Mouse (Mus musculus): ENCODE measurements at regions not wholly inside any gene's neighbourhood (a gene's known extent, or its start where the extent isn't known, plus 50 kb on each side); places are given as distances from the start of the nearest gene placed in this dataset.

DNA sequence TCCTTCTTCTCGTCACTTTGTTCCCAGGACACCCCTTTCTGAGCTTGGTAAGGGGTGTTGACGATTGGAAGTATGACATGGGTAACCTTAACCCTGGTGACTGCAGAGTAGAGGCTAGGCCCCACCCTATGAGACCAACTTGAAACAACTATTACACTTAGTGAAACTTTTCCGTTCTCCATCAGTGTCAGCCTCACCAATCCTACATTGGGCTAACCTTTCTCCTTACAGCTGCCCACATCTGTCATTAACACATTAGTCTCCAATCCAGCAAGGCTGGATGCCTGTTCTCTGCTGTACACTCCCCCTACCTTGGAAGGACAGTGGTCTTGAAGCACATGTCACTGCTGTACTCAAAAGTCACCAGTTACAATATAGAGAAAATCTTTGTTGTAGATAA is 186.9 kb downstream of the Thbs2 start:
- intact Hi-C loops (cut with DNase I) = no loop called here
- no peak for DNase-seq (ENCODE audit: low spot score in 2 of 2)

DNA sequence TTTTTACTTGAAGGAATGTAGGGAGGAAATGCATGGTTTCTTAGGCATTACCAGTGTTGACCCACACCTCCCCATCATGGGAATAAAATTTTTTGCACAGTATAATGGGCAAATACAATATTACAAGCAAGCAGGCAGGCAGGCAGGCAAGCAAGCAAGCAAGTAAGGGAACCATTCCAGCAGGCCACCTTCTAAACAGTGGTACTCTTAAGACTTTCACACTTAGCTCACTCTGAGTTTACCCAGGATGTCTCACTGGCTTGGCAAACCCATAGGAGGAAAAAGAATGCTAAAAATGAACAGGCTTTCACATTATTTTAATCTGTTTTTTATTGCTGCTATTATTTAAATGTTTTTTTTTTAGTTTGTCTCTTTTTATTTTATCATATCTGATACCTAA is 187.9 kb downstream of the Thbs2 start:
- intact Hi-C loops (cut with DNase I) = no loop called here

DNA sequence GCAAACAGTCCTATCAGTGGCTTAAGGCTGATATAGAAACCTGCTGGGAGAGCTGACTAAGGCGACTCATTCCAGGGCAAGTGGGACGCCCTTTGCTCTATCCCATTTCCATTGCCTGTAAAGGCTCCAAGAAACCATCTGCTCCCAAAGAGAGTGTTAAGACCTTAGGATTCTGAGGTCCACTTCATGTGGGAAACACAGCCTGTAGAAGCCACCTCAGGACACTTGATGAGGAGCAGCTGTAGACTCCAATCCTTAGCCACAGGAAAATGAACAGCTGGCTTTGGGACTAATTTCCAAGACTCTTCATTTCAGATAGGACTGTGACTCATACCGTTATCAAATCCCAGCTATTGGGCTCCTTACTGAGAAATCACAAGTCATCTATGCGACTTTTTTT is 188.6 kb downstream of the Thbs2 start:
- no peak for DNase-seq (ENCODE audit: low spot score in 2 of 2)
- intact Hi-C loops (cut with DNase I) = no loop called here

More for the DNA sequence above, 187.9 kb downstream of the Thbs2 start:
- DNase-seq (ENCODE audit: low spot score in 2 of 2) = peak in 1 of 2 experiments; percentile 54

DNA sequence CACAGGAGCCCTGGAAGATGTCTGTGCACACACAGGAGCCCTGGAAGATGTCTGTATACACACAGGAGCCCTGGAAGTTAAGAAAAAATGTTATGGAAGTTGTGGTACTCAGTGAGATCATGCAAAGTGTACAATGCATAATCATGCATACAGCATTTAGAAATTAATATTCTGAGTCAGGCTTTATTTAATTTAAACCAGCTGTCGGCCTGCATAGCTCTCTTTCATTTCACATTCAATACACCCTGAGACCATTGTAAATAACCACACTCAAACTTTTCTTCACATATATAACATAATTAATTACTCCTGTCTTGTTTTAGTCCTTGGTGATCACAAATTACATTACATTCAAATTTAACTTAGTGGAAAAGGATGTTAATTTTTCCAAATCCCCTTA is 190.4 kb downstream of the Thbs2 start:
- DNase-seq (ENCODE audit: low spot score in 2 of 2) = no peak
- intact Hi-C loops (cut with DNase I) = no loop called here

DNA sequence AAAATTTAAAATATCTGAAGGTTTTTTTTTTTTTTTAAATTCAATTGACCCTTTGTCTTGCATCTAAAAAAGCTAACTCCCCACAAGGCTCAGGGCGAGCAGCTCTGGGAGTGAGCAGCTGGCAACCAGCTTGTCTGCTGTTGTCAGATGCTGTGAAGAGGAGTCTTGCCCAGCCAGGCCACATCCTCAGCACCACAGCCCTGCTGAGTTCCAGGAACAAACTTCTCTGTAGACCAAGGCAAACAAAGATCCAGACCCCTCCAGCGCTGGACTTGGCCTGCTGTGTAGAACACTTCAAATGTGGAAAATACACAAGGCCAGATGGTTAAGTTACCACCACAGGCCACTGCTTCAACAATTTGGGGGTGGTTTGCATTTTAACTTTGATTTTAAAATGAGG is 192.7 kb downstream of the Thbs2 start:
- intact Hi-C loops (cut with DNase I) = no loop called here
- DNase-seq (ENCODE audit: low spot score in 2 of 2) = no peak

DNA sequence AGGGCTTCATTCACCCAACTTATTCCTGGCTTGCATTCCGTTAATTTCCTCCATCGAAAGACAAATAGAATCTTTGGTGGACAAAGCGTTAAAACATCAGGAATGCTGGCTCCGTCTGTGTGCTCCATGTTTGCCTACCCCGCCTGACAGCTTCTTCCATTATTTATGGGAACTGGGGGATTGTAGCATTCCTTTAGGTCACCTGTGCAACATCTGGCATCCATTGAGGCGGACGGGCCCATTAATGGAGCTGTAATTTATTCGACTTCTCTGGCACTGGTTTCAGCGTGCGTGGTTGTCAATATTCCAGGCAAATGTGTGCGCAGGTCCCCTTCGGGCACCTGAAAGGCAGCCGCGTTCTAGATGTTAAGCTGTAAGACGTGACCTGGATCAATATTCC is 196.9 kb downstream of the Thbs2 start:
- intact Hi-C loops (cut with DNase I) = no loop called here
- no peak for DNase-seq (ENCODE audit: low spot score in 2 of 2)

DNA sequence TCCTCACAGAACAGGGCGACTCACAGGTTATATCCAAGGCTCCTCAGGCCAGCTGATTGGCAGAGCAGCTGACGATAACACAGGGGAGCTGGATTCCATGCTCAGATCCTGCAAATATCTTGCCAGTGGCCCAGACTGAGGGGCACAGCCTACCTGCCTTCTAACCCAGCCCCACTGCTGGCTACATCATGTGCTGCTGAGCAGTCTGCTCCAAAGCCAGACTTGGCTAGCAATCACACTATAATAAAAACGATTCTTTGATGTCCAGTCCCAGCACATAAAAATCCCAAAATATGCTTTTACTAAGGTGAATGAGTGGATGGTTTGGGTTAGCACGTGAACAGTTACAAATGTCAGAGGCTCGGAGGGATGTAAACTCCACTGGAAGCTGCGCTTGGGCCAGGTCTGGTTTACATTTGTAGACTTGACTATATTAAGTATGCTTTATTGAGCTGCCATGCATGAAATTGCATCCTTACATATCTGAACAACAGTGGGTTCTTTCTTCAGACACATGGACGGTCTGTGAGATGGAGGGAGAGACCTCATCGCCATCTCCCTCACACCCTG is 200.2 kb downstream of the Thbs2 start:
- DNase-seq (ENCODE audit: low spot score in 2 of 2) = no peak
- intact Hi-C loops (cut with DNase I) = no loop called here

DNA sequence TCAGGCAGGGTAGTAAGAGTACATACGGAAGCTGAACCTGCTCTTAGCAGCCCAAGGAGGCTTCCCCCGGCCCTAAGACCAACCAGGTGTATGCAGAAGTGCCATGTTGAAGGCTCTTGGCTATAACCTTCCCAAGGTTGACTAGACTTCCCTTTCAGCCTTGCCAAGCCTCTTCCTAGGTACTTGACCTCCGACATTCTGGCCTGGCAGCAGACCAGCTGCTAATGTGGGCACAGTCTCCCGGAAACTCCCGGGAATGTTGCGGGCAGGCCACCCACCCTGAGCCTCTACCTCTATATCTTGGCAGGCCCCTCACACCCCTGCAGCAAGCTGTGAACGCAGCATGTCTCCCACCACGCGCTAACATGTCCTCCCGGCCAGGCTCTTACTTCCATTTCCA is 201.1 kb downstream of the Thbs2 start:
- intact Hi-C loops (cut with DNase I) = no loop called here
- DNase-seq (ENCODE audit: low spot score in 2 of 2) = no peak

DNA sequence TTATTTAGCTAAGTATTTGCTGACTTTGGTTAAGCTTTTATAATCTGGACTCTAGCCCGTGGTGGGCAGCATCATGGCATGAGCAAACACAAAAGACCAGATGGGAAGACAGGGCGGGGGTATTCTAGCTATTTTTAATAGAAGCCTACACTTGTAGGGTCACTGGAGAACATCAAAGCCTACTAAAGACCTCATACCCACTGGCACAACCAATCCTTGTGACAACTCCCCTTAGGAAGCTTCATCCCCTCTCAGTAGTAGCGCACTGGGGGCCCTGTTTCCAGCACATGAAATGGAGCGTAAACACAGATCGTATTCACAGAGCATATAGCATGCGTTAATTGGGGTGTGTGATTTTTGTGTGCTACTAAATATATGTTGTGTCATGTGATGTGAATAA is 202.4 kb downstream of the Smoc2 start:
- DNase-seq (ENCODE audit: low spot score in 2 of 2) = no peak
- intact Hi-C loops (cut with DNase I) = no loop called here

DNA sequence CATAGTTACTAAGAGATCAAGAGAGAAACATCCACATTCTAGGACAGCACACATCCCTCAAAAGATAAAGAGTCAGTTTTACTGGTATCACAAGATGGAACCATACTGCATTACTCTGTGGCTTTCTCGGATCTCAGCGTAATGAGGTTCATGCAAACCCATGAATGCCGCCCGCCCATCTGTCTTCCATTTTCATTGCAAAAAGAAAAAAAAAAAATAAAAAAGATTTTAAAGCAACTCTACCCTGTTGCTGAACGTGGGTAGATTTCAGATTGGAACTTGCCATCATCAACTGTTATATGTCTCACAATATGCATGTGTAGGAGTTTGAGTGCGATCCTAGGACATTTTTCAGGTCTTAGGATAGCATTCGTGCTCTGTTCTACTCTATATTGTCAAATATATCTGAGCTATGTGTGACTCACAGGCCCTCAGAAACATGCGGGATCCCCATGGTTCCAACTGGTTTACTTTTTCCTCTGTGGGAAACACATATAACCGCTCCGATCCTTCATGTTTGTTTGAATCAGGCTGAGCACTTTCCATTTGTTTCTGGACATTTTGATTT is 199.7 kb downstream of the Smoc2 start:
- intact Hi-C loops (cut with DNase I) = no loop called here
- DNase-seq (ENCODE audit: low spot score in 2 of 2) = peak; percentile 40 to 71

DNA sequence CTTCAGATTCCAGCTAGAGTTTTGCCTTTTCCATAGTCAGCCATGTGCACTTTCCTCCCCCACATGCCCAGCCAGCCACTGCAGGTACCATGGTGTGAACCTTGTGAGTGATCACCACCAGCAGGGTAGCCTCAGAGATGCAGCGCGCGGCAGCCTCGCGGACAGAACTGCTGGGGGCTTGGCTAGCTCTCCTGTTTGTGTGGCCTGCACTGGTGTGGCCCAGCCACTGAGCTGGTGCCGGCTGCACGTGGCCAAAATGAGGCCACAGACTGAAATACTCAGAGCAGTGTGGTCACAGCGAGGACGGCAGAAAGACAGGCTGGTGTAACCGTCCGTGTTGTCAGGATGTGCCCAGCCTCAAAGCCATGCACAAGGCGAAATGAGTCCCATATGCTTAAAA is 197.4 kb downstream of the Smoc2 start:
- intact Hi-C loops (cut with DNase I) = no loop called here
- no peak for DNase-seq (ENCODE audit: low spot score in 2 of 2)

DNA sequence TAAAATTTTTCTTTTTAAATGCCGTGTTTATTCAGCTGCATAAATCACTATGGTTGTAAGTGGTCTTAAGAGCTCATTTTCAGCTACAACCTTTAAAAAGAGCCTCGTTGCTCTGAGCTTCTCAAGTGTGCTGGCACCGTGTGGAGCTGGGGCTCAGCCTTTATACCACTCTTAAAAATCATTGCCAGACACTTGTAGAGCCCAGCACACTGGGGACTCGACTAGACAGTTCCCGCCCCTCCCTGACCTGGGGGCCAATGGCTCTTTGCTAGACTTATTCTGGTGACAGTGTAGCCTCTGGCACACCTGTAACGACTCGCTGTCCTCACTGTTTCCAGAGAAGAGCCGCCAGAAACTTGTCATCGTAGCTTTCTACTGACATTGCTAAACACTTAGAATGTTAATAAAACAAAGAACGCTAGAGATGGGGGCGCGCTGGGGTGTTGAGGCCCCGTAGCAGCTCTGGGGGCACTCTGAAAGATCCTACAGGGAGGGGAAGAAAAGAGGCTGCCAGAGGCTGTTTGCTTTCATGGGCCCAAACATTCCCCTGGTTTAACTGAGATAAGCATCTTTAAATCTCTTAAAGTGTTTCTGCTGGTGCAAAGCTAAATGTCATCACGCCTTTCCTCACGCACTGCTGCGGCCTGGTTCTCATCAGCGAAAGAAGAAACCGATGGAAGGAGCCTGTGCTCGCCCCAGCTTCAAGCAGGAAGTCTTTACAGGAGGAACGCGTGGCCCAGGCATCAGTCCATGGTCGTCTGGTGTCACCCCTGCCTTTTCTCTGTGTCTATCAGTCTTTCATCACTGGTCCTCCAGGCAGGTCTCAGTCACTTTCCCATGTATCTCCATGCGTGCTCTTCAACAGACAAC is 196.7 kb downstream of the Smoc2 start:
- no peak for DNase-seq (ENCODE audit: low spot score in 2 of 2)
- intact Hi-C loops (cut with DNase I) = no loop called here

DNA sequence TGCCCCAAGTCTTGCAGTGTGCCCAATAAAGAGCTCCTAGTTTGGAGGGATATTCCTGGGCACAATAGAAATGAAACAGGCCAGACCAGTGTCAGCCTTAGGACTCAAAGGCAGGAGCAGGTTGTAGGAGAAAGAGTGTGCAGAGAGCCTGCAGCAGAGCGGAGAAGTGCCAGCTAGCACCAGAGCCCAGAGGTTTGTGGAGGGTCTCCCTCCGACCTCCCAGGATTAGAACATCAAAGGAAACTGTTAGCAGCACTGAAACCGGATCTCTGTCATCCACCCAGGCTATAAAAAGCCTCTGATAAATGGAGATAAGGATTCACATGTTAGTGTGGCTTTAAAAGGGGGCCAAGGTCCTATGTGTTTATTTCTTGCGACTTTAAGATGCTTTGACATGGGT is 196.0 kb downstream of the Smoc2 start:
- intact Hi-C loops (cut with DNase I) = no loop called here
- DNase-seq (ENCODE audit: low spot score in 2 of 2) = no peak

DNA sequence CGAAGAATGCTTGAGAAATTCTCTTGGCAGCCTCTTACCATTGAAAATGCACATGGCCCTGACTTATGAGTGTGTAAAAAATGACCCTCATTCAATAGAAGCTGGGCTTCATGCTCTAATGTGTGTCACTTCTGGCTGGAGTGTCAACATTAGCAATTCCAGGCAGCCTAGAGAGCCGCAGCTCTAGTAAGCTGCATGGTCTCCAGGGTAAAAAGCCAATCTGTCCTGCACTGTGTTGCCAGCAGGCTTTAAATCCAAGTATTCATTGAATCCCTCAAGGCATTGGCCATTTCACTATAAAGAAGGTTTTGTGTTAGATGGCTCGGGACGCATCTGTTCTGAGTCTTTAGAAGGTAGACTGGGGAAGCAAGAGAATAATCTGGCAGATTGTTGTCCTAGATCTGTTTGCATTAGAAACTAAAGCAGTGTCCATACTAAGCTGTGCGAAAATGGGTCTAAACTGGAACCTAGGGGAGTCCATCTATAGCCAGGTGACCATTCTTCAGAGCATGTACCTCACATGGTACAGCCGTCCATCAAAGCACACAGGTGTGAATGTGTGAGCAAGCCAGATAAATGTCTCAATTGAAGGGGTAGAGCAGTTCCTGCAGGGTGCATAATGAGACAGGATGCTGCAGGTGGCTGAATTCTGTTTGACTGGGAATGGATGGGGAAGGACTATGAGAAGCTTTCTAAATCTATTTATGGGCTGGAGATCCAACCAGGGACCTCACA is 189.6 kb downstream of the Smoc2 start:
- intact Hi-C loops (cut with DNase I) = no loop called here
- no peak for DNase-seq (ENCODE audit: low spot score in 2 of 2)

DNA sequence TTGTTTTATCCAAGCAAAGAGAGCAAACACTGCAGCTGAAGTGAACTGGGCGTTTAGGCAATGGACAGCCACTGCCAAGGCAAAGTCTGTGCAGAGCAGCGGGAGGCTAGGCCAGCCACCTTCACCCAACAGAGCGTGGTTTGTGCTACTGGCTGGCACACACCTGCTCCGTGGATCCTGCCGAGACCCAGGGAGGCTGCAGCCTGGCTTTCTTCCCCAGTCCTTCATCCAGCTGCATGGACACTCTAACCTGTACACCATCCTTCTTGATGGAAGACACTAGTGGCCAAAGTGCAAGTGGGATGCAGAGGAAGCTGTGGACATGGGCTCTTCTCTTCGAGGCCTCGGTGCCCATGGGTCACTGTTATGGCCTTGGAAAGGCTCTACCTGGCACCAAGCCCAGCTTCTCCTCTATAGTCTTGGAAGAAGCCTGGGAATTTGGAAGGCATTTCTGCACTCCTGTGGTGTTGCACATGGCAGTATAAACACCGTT is 176.0 kb downstream of the Smoc2 start:
- intact Hi-C loops (cut with DNase I) = no loop called here
- no peak for DNase-seq (ENCODE audit: low spot score in 2 of 2)
